Mouse (Mus musculus): ENCODE measurements around the gene Tmem59. TPM values are rescaled to one million over a fixed set of nuclear protein-coding genes. Genes with fewer than 3 reads are reported as not detected.

The Tmem59 gene
- 100 to 1,000 TPM; 137 to 148 TPM for total RNA-seq (2021)

GRCm38 (mm10) chr4:107178182-107178829 is at the start of gene Tmem59:
Gene Tmem59, plus strand, starts transcription at chr4:107178399.
- DNase-seq: peak; percentile 98

- no peak for DNase-seq
Measured at GRCm38 (mm10) chr4:107129373-107129772, 48.8 kb upstream of the Tmem59 start.

GRCm38 (mm10) chr4:107130534-107130933 is 47.7 kb upstream of the Tmem59 start:
- peak; percentile 17 for DNase-seq

DNA sequence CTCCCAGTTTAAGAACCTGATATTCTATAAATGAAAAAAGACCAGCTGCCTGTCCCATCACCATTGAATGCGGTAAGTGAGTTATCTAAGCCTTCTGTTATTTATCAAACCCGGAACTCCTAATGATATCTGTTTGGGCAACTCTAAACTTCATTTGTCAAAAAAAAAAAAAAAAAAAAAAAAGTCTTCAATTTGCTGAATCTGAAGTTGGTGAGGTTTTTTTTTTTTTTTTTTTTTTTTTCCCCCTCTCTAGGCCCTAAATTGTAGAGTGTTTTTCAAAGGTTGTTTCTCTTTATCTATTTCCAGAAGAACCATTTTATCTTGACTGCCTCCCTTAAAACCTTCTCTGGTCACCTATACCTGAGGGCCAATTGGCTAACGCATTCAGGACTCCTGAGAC is 43.3 kb upstream of the Tmem59 start:
- DNase-seq: no peak

DNA sequence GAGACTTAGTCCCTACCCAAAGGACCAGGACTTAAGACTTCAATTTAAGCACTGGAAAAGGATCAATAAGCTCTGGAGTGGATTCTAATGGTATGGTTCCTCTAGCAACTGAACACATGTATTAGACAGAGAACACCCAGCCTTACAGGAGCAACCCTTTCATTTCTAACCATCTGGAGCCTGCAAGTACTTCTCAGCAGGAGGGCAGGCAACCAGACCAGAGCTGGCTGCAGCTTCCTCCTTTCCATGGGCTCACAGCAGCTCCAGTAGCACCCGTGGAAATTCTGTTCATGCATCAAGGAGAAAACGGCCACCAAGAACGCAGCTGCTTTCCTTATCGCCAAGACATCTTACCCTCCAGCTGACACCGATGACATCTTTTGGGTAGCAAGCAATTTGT is 42.5 kb upstream of the Tmem59 start:
- DNase-seq: no peak

DNA sequence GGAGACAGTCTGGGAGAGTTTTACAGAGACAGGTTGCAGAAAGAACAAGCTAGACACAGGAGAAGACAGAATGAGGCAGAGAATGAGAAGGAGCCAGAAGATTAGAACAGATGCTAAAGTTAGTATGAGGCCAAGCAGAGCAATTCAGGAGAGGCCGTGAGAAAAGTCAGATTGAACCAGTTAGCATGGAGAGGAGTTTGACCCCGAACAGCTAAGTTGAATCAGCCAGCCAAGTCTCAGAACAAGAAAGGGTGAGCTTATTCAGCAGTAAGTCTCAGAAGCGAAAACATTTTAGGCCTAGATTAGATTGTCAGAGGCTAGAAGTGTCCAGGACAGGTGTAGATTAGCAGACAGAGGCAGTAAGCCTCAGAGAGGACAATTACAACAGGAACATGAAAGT is 41.7 kb upstream of the Tmem59 start:
- no peak for DNase-seq

GRCm38 (mm10) chr4:107138948-107139835 is 39.0 kb upstream of the Tmem59 start:
- DNase-seq: no peak

GRCm38 (mm10) chr4:107139836-107140631 is 38.2 kb upstream of the Tmem59 start:
- no peak for DNase-seq

GRCm38 (mm10) chr4:107143511-107143910 is 34.7 kb upstream of the Tmem59 start:
- no peak for DNase-seq

DNA sequence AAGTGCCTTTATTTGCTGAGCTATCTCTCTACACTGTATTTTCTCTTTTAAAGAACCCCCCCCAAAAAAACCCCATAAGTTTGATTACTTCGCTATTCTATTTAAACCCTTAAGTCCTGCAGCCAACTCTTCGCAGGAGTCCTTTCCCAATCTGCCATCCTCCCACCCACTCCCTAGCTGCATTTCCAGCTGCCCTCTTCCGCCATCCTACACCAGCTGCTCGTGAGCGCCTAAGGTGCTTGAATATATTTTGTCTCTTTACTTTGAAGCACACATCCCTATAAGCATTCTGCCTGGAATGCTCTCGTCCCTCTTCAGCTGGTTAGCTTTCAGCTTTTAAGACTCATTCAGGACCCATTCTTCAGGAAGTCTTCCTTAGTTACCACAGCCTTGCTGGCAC is 27.2 kb upstream of the Tmem59 start:
- no peak for DNase-seq

- DNase-seq: no peak
Measured at GRCm38 (mm10) chr4:107152571-107152970, 25.6 kb upstream of the Tmem59 start.

- no peak for DNase-seq
Measured at GRCm38 (mm10) chr4:107156983-107157401, 21.2 kb upstream of the Tmem59 start.

DNA sequence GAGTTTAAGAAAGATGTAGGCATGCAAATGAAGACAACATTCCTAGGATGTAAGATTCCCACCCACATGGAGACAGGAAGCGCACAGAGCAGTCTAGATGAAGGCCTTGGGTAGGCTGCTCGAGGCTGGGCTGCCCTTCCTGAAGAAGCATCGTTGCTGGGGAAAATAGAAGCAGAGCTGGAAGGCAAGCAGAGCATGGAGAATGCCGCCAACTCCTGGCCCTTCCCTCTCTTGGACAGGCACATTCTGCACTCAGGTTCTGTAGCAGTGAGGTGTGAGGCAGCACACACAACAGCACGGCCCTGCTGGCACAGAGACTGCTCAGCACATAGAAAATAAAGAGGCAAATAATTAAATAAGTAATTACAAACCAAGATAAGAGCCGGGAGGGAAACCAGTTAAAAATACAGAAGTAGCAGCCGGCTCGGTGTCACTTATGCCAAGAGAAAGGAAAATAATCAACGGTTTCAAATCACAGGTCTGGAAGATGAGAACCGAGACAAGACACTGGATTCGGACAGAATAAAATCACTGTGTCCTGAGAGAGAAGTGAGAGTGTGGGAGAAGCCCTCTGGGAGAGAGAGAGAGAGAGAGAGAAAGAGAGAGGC is 18.9 kb upstream of the Tmem59 start:
- no peak for DNase-seq

- no peak for DNase-seq
Measured at GRCm38 (mm10) chr4:107160181-107160580, 18.0 kb upstream of the Tmem59 start.

DNA sequence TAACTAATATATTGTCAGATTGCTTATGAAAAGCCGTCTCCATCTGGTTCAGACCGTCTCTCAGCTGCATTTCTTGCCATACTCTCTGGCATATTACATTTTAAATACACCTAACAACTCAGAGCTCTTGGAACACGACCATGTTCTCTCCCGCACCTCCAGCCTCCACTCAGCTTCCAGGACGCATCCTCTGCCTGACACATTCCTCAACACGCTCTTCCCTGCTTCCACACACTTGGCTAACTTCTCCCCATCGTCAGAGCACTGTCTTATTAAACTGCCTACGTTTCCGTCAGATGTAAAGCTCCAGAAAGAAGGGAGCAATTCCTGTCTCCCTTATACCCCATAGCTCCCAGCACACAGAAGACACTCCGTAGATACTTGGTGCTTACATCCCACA is 14.9 kb upstream of the Tmem59 start:
- no peak for DNase-seq

GRCm38 (mm10) chr4:107163756-107164587 is 14.2 kb upstream of the Tmem59 start:
- peak; percentile 77 for DNase-seq

DNA sequence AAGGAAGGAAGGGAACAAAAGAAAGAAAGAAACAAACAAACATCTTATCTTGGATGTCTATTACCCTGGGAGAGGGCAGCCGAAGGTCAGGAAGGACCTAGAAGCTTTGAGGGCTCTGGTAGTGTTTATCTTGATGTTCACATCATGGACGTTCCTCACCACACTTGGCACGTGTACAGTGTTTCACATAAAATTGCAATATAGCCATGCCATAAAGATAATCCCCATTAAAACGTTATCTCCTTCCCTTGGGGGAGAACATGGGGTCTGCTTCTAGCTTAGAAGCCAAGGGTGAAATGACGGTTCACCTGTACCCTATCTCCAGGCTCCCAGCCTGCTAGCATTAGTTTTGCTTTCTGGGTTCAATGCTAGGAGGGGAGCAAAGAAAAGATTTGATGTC is 11.5 kb upstream of the Tmem59 start:
- DNase-seq: no peak

DNA sequence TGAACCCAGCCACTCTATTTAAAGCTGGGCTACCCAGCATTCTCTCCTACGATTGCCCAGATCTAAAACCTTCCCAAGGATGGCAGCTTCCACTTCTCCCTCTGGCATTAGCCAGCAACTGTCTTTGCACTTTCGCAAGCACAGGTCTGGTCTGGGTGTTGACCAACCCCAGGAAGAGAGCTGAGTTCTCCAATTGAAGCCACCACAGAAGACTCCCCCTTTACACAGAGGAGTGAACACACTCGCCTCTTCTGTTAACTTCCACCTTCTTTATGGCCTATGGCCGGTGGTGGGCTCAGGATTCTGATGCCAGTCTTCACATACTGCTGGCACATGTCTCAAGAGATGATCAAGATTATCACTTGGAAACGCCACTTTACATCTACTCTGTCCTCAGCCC is 10.4 kb upstream of the Tmem59 start:
- no peak for DNase-seq

DNA sequence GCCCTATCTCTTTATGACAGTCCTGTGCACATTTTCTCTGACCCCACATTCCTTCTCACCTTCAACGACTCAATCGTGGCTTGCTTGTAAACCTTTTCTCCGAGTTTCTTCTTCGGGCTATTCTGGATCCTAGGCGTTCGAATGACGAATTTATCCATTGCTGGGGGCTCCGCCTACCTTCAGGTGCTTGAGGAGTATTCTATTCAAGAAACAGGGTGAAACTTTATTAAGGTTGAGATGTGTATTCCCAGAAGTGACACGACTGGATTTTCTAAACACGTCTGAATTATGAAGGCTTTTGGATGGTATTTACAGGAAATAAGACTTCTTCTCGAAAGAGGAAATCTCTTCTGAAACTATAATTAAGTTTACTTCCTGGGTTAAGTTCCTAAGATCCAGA is 693 bp upstream of the Tmem59 start:
- no peak for DNase-seq

DNA sequence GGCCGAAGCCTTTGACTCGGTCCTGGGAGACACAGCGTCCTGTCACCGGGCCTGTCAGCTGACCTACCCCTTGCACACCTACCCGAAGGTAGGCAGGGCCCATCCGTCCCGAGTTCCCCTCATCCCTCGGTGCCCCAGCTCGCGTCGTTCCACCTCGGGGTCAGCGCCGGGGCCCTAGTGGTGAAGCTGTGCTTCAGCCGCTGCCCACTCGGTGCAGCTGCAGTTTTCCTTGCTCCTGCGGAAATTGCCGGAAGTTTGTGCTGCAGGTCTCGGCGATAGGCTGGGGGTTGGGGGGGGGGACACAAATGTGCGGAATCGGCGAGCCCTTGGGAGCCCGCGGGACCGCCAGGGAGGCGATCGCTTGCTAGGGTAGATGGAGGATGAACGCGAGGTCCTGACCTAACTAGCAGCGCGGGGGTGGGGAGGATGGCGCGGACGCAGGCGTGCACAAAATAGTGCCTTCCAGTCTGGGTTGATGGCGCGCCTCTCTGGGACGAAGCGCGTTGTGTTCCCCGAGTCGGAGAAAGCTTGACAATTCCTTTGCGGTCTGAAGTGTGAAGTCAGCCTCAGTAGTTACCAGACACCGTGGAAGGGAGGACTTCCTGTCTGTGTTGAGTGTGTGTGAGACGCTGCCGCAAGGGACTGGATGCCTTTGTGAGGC is 761 bp downstream of the Tmem59 start, which contains the start of gene Tceanc2:
Gene Tceanc2, minus strand, starts transcription at position 287 of the 661 bp plus-strand sequence.
- DNase-seq: peak; percentile 59

DNA sequence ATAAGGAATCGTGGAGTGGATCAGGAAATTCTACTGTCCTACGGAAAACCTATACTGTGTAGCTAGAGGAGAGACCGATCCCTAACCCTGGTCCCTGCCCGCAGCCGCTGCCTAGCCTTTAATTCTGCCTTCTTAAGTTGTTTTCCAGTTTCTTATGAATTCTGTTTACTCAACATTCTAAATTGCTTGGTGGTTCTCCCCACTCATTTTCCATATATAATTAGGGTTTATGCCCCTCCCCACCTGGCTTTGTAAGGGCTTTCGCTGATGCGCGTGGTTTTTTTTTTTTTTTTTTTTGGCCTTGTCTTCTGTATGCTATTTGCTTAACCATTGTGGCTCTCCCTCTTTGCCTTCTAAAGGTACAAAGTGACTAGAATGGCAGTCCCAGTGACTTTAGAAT is 1.4 kb downstream of the Tmem59 start:
- DNase-seq: no peak
